Mouse (Mus musculus): ENCODE results near the gene Thnsl2.
A peak's percentile ranks its signal among the peaks of the same experiment; 100 is the strongest.

GRCm38 (mm10) chr6:71143894-71144455 is at the start of gene Thnsl2:
- TF ChIP-seq EP300 (IDR thresholded peaks at IDR 0.05; ENCODE audit: low read depth) (no peak), CTCF (IDR thresholded peaks at IDR 0.05; ENCODE audit: low read depth) (peak; percentile 46)
